Mouse (Mus musculus): ENCODE data around the gene Zfp346. TPM values are rescaled to one million over a fixed set of nuclear protein-coding genes. Genes with fewer than 3 reads are reported as not detected.
A peak's percentile ranks its signal among the peaks of the same experiment; 100 is the strongest.
"Not testable (repeated sequence)": the region's sequence is repeated elsewhere in the genome, so short reads cannot be mapped to it uniquely, and the experiment has no call there.

Gene Zfp346
- polyA plus RNA-seq (2015; fragmentation: Nextera tagmentation; extraction: Ambion mirVana) = 25.5 and 26.2 TPM in 2 replicates

- peaks cover 6% of the 10 kb centered on the region; the same call in 1 of the 2 replicates for H3K36me3 ChIP-seq
- peak within 1 kb of the TSS; percentile 86 for H3K9ac ChIP-seq (replicated peaks)
- peak; percentile 94 for ATAC-seq (replicated peaks)
- H3K27ac ChIP-seq (replicated peaks) = peak within 1 kb of the TSS; percentile 85
- H3K4me1 ChIP-seq = peaks cover 13% of the 10 kb centered on the region
- peak within 1 kb of the TSS; percentile 57 for H3K4me2 ChIP-seq (replicated peaks)
- peak within 1 kb of the TSS; percentile 80 for H3K4me3 ChIP-seq
- no peaks in the 10 kb centered on the region for H3K9me3 ChIP-seq
- under 1% methylated on average over 65 of the region's 66 CpGs for WGBS
- H3K27me3 ChIP-seq = no peaks in the 10 kb centered on the region
These were observed at the start of gene Zfp346 for GRCm38 (mm10) chr13:55105045-55105952. Gene Zfp346, plus strand, starts transcription at chr13:55105311.

GRCm38 (mm10) chr13:55058042-55058441 lies 47.1 kb upstream of the Zfp346 start:
- 96% methylated on average over 2 of the region's 2 CpGs for WGBS
- no peak for ATAC-seq (replicated peaks)

GRCm38 (mm10) chr13:55063276-55063675 lies 41.8 kb upstream of the Zfp346 start:
- no peak overlapping the region for H3K9ac ChIP-seq (replicated peaks)
- H3K9me3 ChIP-seq = no peaks in the 10 kb centered on the region
- no peaks in the 10 kb centered on the region for H3K27me3 ChIP-seq
- H3K27ac ChIP-seq (replicated peaks) = no peak overlapping the region
- H3K4me1 ChIP-seq = no peaks in the 10 kb centered on the region
- no peak overlapping the region for H3K4me2 ChIP-seq (replicated peaks)
- no peak overlapping the region for H3K4me3 ChIP-seq
- 97% methylated on average over 2 of the region's 2 CpGs for WGBS
- ATAC-seq (replicated peaks) = no peak
- peaks cover 1% of the 10 kb centered on the region for H3K36me3 ChIP-seq

More at GRCm38 (mm10) chr13:55058042-55058441, 47.1 kb upstream of the Zfp346 start:
- no peak overlapping the region for H3K27ac ChIP-seq (replicated peaks)
- H3K4me2 ChIP-seq (replicated peaks) = no peak overlapping the region
- H3K4me3 ChIP-seq = no peak overlapping the region
- no peaks in the 10 kb centered on the region for H3K9me3 ChIP-seq
- no peak overlapping the region for H3K9ac ChIP-seq (replicated peaks)
- peaks cover 6% of the 10 kb centered on the region for H3K36me3 ChIP-seq
- H3K27me3 ChIP-seq = no peaks in the 10 kb centered on the region
- no peaks in the 10 kb centered on the region for H3K4me1 ChIP-seq

- no peak overlapping the region for H3K27ac ChIP-seq (replicated peaks)
- ATAC-seq (replicated peaks) = no peak
- no peak overlapping the region for H3K4me2 ChIP-seq (replicated peaks)
- H3K36me3 ChIP-seq = peaks cover 4% of the 10 kb centered on the region; the same call in 1 of the 2 replicates
- 81% methylated on average over 7 of the region's 7 CpGs for WGBS
- no peaks in the 10 kb centered on the region for H3K4me1 ChIP-seq
- no peaks in the 10 kb centered on the region for H3K27me3 ChIP-seq
- no peak overlapping the region for H3K9ac ChIP-seq (replicated peaks)
- H3K4me3 ChIP-seq = no peak overlapping the region
- no peaks in the 10 kb centered on the region for H3K9me3 ChIP-seq
These were observed 35.4 kb upstream of the Zfp346 start for GRCm38 (mm10) chr13:55069719-55070118.

GRCm38 (mm10) chr13:55071322-55071721 lies 33.8 kb upstream of the Zfp346 start:
- no peak overlapping the region for H3K4me3 ChIP-seq
- H3K9ac ChIP-seq (replicated peaks) = no peak overlapping the region
- no peak overlapping the region for H3K4me2 ChIP-seq (replicated peaks)
- no peaks in the 10 kb centered on the region for H3K4me1 ChIP-seq
- ATAC-seq (replicated peaks) = no peak
- no peaks in the 10 kb centered on the region for H3K27me3 ChIP-seq
- H3K27ac ChIP-seq (replicated peaks) = no peak overlapping the region
- peaks cover 13% of the 10 kb centered on the region for H3K36me3 ChIP-seq
- no peaks in the 10 kb centered on the region for H3K9me3 ChIP-seq
- 0% methylated on average over 3 of the region's 3 CpGs for WGBS

- ATAC-seq (replicated peaks) = no peak
- H3K27me3 ChIP-seq = no peaks in the 10 kb centered on the region
- H3K4me3 ChIP-seq = no peak overlapping the region
- no peaks in the 10 kb centered on the region for H3K4me1 ChIP-seq
- WGBS = 19% methylated on average over 5 of the region's 5 CpGs
- no peak overlapping the region for H3K9ac ChIP-seq (replicated peaks)
- H3K27ac ChIP-seq (replicated peaks) = 0 out of 2 replicates have a peak overlapping the region, but pooled peaks have one; percentile 4
- H3K9me3 ChIP-seq = no peaks in the 10 kb centered on the region
- no peak overlapping the region for H3K4me2 ChIP-seq (replicated peaks)
- H3K36me3 ChIP-seq = peaks cover 14% of the 10 kb centered on the region
These were observed 29.5 kb upstream of the Zfp346 start for GRCm38 (mm10) chr13:55075597-55075996.

- Histone ChIP-seq H3K4me1 (no peaks in the 10 kb centered on the region), H3K9me3 (no peaks in the 10 kb centered on the region), H3K27me3 (no peaks in the 10 kb centered on the region), H3K4me2 (replicated peaks) (no peak overlapping the region), H3K4me3 (no peak overlapping the region), H3K9ac (replicated peaks) (no peak overlapping the region), H3K27ac (replicated peaks) (no peak overlapping the region), H3K36me3 (0 out of 2 replicates have a peak, but pooled peaks cover 6% of the 10 kb centered on the region)
- ATAC-seq (replicated peaks) = no peak
- 70% methylated on average over 4 of the region's 4 CpGs for WGBS
These were observed 12.5 kb upstream of the Zfp346 start for GRCm38 (mm10) chr13:55092588-55092987.

- H3K27me3 ChIP-seq; H3K9me3 ChIP-seq; ATAC-seq (replicated peaks); H3K4me3 ChIP-seq; H3K9ac ChIP-seq (replicated peaks); H3K4me1 ChIP-seq; H3K36me3 ChIP-seq; H3K4me2 ChIP-seq (replicated peaks); H3K27ac ChIP-seq (replicated peaks): not testable (repeated sequence)
- 98% methylated on average over 3 of the region's 3 CpGs for WGBS
These were observed 7.3 kb upstream of the Zfp346 start for GRCm38 (mm10) chr13:55097841-55098240.

GRCm38 (mm10) chr13:55099066-55099725 lies 5.9 kb upstream of the Zfp346 start:
- Histone ChIP-seq H3K27ac (replicated peaks) (no peak overlapping the region), H3K4me3 (peak overlapping the region; percentile 76), H3K4me2 (replicated peaks) (peak overlapping the region; percentile 50), H3K9ac (replicated peaks) (peak overlapping the region; percentile 83), H3K4me1 (peaks cover 8% of the 10 kb centered on the region), H3K36me3 (no peaks in the 10 kb centered on the region), H3K27me3 (no peaks in the 10 kb centered on the region), H3K9me3 (no peaks in the 10 kb centered on the region)
- WGBS = 36% methylated on average over 20 of the region's 20 CpGs
- ATAC-seq (replicated peaks) = 0 out of 2 replicates have a peak, but pooled peaks have one; percentile 4

- Histone ChIP-seq H3K9me3 (no peaks in the 10 kb centered on the region), H3K27me3 (no peaks in the 10 kb centered on the region), H3K36me3 (no peaks in the 10 kb centered on the region), H3K9ac (replicated peaks) (peak within 1 kb of the TSS; percentile 83), H3K27ac (replicated peaks) (peak within 1 kb of the TSS; percentile 90), H3K4me3 (peak within 1 kb of the TSS; percentile 76), H3K4me2 (replicated peaks) (peak within 1 kb of the TSS; percentile 50), H3K4me1 (peaks cover 8% of the 10 kb centered on the region)
- WGBS = under 1% methylated on average over 76 of the region's 81 CpGs
- ATAC-seq (replicated peaks) = peak; percentile 96
These were observed 5.2 kb upstream of the Zfp346 start, which contains the start of gene Uimc1 for GRCm38 (mm10) chr13:55099726-55100478. Gene Uimc1, minus strand, starts transcription at chr13:55100300.

GRCm38 (mm10) chr13:55101627-55102026 lies 3.5 kb upstream of the Zfp346 start:
- 98% methylated on average over 11 of the region's 11 CpGs for WGBS
- no peak for ATAC-seq (replicated peaks)
- H3K9me3 ChIP-seq = no peaks in the 10 kb centered on the region
- H3K27ac ChIP-seq (replicated peaks) = no peak overlapping the region
- H3K4me3 ChIP-seq = no peak overlapping the region
- peaks cover 17% of the 10 kb centered on the region for H3K4me1 ChIP-seq
- H3K36me3 ChIP-seq = no peaks in the 10 kb centered on the region
- H3K27me3 ChIP-seq = no peaks in the 10 kb centered on the region
- H3K4me2 ChIP-seq (replicated peaks) = no peak overlapping the region
- H3K9ac ChIP-seq (replicated peaks) = no peak overlapping the region

Measured in forebrain, embryonic 15.5 days (tissue).